Mouse (Mus musculus): ENCODE measurements around the gene Rgmb. TPM values are rescaled to one million over a fixed set of nuclear protein-coding genes. Genes with fewer than 3 reads are reported as not detected.

Rgmb gene
- polyA plus RNA-seq, 1 experiment from 2014 or later: 8.9 TPM

GRCm38 (mm10) chr17:15808015-15808414 lies 22.8 kb downstream of the Rgmb start:
- no peak for ATAC-seq (replicated peaks; ENCODE audit: insufficient number of reproducible peaks, low FRiP score, low TSS enrichment)
- peaks cover 19% of the 10 kb centered on the region for H3K4me1 ChIP-seq (ENCODE audit: control insufficient read depth, insufficient read depth, low read length)
- no peak overlapping the region for H3K4me3 ChIP-seq (ENCODE audit: low read depth, low read length)
- no peaks in the 10 kb centered on the region for H3K27me3 ChIP-seq (ENCODE audit: control insufficient read depth, insufficient read depth, low read length)
- WGBS (ENCODE audit: insufficient replicate concordance): 31% methylated on average over 4 of the region's 4 CpGs
- no peak overlapping the region for H3K27ac ChIP-seq (ENCODE audit: low read depth, low read length)
- H3K36me3 ChIP-seq (ENCODE audit: control insufficient read depth, insufficient read depth, low read length): peaks cover 3% of the 10 kb centered on the region
- no peak overlapping the region for H3K4me2 ChIP-seq
- H3K9ac ChIP-seq (ENCODE audit: low read depth, low read length): no peak overlapping the region
- no peaks in the 10 kb centered on the region for H3K9me3 ChIP-seq (replicated peaks; ENCODE audit: control insufficient read depth, low read length)

- Histone ChIP-seq H3K9ac (ENCODE audit: low read depth, low read length) (no peak overlapping the region), H3K9me3 (replicated peaks; ENCODE audit: control insufficient read depth, low read length) (no peaks in the 10 kb centered on the region), H3K4me3 (ENCODE audit: low read depth, low read length) (no peak overlapping the region), H3K4me2 (no peak overlapping the region), H3K4me1 (ENCODE audit: control insufficient read depth, insufficient read depth, low read length) (peaks cover 17% of the 10 kb centered on the region), H3K27ac (ENCODE audit: low read depth, low read length) (no peak overlapping the region), H3K27me3 (ENCODE audit: control insufficient read depth, insufficient read depth, low read length) (no peaks in the 10 kb centered on the region), H3K36me3 (ENCODE audit: control insufficient read depth, insufficient read depth, low read length) (peaks cover 3% of the 10 kb centered on the region)
- ATAC-seq (replicated peaks; ENCODE audit: insufficient number of reproducible peaks, low FRiP score, low TSS enrichment): no peak
- WGBS (ENCODE audit: insufficient replicate concordance): 73% methylated on average over 23 of the region's 23 CpGs
These were observed 23.4 kb downstream of the Rgmb start for GRCm38 (mm10) chr17:15807295-15807984.

DNA sequence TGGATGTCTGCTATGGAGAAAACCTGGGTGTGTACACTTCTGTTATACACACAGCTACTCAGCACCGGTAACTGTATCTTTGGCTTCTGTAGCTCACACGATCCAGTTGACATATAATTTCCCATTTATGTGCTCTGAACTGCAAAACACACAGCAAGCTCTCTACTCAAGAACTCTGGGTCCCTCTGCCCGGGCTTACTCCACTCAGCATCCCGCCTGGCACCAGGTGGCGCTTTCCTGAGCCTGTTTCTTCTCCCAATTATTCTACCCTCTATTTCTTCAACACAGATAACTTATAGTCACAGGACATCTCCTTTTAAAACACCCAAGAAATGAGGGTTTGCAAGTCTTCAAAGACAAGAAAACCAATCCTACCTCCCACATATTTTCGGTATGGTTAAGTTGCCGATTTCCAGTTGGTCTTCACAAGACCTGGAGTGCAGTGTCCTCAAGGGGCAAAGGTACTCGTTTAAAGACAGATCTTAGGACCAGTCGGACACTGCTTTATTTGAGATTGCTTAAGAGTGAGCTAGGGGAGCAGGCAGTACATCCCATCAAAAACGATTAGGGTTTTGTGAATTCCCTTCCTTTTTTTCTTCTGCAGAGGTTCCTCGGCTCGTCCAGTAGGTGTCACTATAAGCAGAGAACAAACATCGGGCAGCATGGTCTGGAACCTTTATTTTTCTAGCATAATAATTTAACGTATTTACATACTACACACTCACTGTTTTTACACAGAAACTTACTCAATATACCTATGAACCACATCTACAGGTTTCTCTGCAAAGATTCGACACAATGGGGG lies 26.6 kb downstream of the Rgmb start:
- no peak for ATAC-seq (replicated peaks; ENCODE audit: insufficient number of reproducible peaks, low FRiP score, low TSS enrichment)
- H3K9me3 ChIP-seq (replicated peaks; ENCODE audit: control insufficient read depth, low read length): no peaks in the 10 kb centered on the region
- peaks cover 14% of the 10 kb centered on the region for H3K4me1 ChIP-seq (ENCODE audit: control insufficient read depth, insufficient read depth, low read length)
- WGBS (ENCODE audit: insufficient replicate concordance): 46% methylated on average over 15 of the region's 15 CpGs
- peaks cover 3% of the 10 kb centered on the region for H3K36me3 ChIP-seq (ENCODE audit: control insufficient read depth, insufficient read depth, low read length)
- H3K27me3 ChIP-seq (ENCODE audit: control insufficient read depth, insufficient read depth, low read length): no peaks in the 10 kb centered on the region
- no peak overlapping the region for H3K4me3 ChIP-seq (ENCODE audit: low read depth, low read length)
- no peak overlapping the region for H3K9ac ChIP-seq (ENCODE audit: low read depth, low read length)
- H3K4me2 ChIP-seq: no peak overlapping the region
- no peak overlapping the region for H3K27ac ChIP-seq (ENCODE audit: low read depth, low read length)

DNA sequence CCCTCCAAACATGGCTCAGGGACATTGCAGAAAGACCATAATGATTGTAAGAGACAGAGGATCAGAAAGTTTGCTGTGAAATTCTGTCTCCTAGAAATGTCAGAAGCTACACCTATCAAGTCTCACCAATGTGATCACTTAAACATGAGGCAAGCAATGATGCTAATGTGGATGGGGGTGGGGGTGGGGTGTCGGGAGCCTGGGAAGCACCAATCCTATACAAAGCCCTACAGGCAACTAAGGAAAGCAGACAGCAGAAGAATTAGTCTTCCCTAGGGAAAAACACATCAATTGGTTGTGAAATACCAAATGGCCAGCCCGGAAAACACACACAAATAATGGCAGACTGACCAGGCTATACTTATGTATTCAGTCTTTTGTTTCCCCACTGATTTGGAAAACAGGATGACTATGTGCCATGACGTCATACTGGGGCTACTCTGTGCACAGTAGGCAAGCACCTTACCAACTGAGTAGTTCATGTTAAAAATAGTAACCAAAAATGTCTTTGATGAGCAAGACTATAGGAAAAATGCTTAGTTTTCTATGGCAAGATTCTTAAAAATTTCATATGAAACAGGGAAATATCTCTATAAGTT lies 31.5 kb downstream of the Rgmb start:
- Histone ChIP-seq H3K36me3 (ENCODE audit: control insufficient read depth, insufficient read depth, low read length) (no peaks in the 10 kb centered on the region), H3K4me3 (ENCODE audit: low read depth, low read length) (no peak overlapping the region), H3K4me2 (no peak overlapping the region), H3K4me1 (ENCODE audit: control insufficient read depth, insufficient read depth, low read length) (no peaks in the 10 kb centered on the region), H3K27ac (ENCODE audit: low read depth, low read length) (no peak overlapping the region), H3K9me3 (replicated peaks; ENCODE audit: control insufficient read depth, low read length) (no peaks in the 10 kb centered on the region), H3K27me3 (ENCODE audit: control insufficient read depth, insufficient read depth, low read length) (no peaks in the 10 kb centered on the region), H3K9ac (ENCODE audit: low read depth, low read length) (no peak overlapping the region)
- 76% methylated on average over 3 of the region's 3 CpGs for WGBS (ENCODE audit: insufficient replicate concordance)
- no peak for ATAC-seq (replicated peaks; ENCODE audit: insufficient number of reproducible peaks, low FRiP score, low TSS enrichment)

- 77% methylated on average over 8 of the region's 8 CpGs for WGBS (ENCODE audit: insufficient replicate concordance)
- no peak overlapping the region for H3K27ac ChIP-seq (ENCODE audit: low read depth, low read length)
These were observed 40.1 kb downstream of the Rgmb start for GRCm38 (mm10) chr17:15790716-15791115.

GRCm38 (mm10) chr17:15787036-15787435 lies 43.8 kb downstream of the Rgmb start:
- no peaks in the 10 kb centered on the region for H3K9me3 ChIP-seq (replicated peaks; ENCODE audit: control insufficient read depth, low read length)
- H3K9ac ChIP-seq (ENCODE audit: low read depth, low read length): no peak overlapping the region
- H3K4me2 ChIP-seq: no peak overlapping the region
- no peaks in the 10 kb centered on the region for H3K4me1 ChIP-seq (ENCODE audit: control insufficient read depth, insufficient read depth, low read length)
- H3K4me3 ChIP-seq (ENCODE audit: low read depth, low read length): no peak overlapping the region
- H3K36me3 ChIP-seq (ENCODE audit: control insufficient read depth, insufficient read depth, low read length): no peaks in the 10 kb centered on the region
- 21% methylated on average over 3 of the region's 3 CpGs for WGBS (ENCODE audit: insufficient replicate concordance)
- no peak overlapping the region for H3K27ac ChIP-seq (ENCODE audit: low read depth, low read length)
- H3K27me3 ChIP-seq (ENCODE audit: control insufficient read depth, insufficient read depth, low read length): no peaks in the 10 kb centered on the region
- no peak for ATAC-seq (replicated peaks; ENCODE audit: insufficient number of reproducible peaks, low FRiP score, low TSS enrichment)

More at GRCm38 (mm10) chr17:15790716-15791115, 40.1 kb downstream of the Rgmb start:
- Histone ChIP-seq H3K9me3 (replicated peaks; ENCODE audit: control insufficient read depth, low read length) (no peaks in the 10 kb centered on the region), H3K4me2 (no peak overlapping the region), H3K4me3 (ENCODE audit: low read depth, low read length) (no peak overlapping the region), H3K9ac (ENCODE audit: low read depth, low read length) (no peak overlapping the region), H3K36me3 (ENCODE audit: control insufficient read depth, insufficient read depth, low read length) (no peaks in the 10 kb centered on the region), H3K4me1 (ENCODE audit: control insufficient read depth, insufficient read depth, low read length) (no peaks in the 10 kb centered on the region), H3K27me3 (ENCODE audit: control insufficient read depth, insufficient read depth, low read length) (no peaks in the 10 kb centered on the region)
- no peak for ATAC-seq (replicated peaks; ENCODE audit: insufficient number of reproducible peaks, low FRiP score, low TSS enrichment)

GRCm38 (mm10) chr17:15777979-15778378 lies 52.9 kb downstream of the Rgmb start:
- no peaks in the 10 kb centered on the region for H3K36me3 ChIP-seq (ENCODE audit: control insufficient read depth, insufficient read depth, low read length)
- H3K4me1 ChIP-seq (ENCODE audit: control insufficient read depth, insufficient read depth, low read length): no peaks in the 10 kb centered on the region
- no peaks in the 10 kb centered on the region for H3K9me3 ChIP-seq (replicated peaks; ENCODE audit: control insufficient read depth, low read length)
- no peak overlapping the region for H3K9ac ChIP-seq (ENCODE audit: low read depth, low read length)
- no peak overlapping the region for H3K27ac ChIP-seq (ENCODE audit: low read depth, low read length)
- no peaks in the 10 kb centered on the region for H3K27me3 ChIP-seq (ENCODE audit: control insufficient read depth, insufficient read depth, low read length)
- ATAC-seq (replicated peaks; ENCODE audit: insufficient number of reproducible peaks, low FRiP score, low TSS enrichment): no peak
- H3K4me3 ChIP-seq (ENCODE audit: low read depth, low read length): no peak overlapping the region
- 79% methylated on average over 6 of the region's 6 CpGs for WGBS (ENCODE audit: insufficient replicate concordance)
- H3K4me2 ChIP-seq: no peak overlapping the region

DNA sequence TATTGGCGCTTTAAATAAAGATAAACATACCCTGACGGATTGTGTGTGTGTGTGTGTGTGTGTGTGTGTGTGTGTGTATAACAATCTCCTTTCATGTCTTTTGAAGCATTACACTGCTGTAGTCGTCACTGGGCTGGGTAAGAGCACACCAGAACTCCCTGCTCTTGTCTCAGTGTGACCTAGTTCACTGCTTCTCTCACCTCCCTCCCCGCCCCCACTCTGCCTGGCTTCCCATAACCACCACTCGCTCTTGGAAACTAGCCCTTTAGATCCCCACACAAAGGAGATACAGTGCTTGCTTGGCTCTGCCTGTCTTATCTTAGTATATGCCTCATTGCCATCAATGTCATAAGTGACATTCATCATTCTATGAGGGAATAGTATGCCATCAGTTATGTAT lies 54.5 kb downstream of the Rgmb start:
- no peak for ATAC-seq (replicated peaks; ENCODE audit: insufficient number of reproducible peaks, low FRiP score, low TSS enrichment)
- no peaks in the 10 kb centered on the region for H3K36me3 ChIP-seq (ENCODE audit: control insufficient read depth, insufficient read depth, low read length)

More for the DNA sequence above, 54.5 kb downstream of the Rgmb start:
- H3K4me2 ChIP-seq: no peak overlapping the region
- H3K27me3 ChIP-seq (ENCODE audit: control insufficient read depth, insufficient read depth, low read length): no peaks in the 10 kb centered on the region
- H3K4me1 ChIP-seq (ENCODE audit: control insufficient read depth, insufficient read depth, low read length): no peaks in the 10 kb centered on the region
- H3K27ac ChIP-seq (ENCODE audit: low read depth, low read length): no peak overlapping the region
- H3K4me3 ChIP-seq (ENCODE audit: low read depth, low read length): no peak overlapping the region
- H3K9ac ChIP-seq (ENCODE audit: low read depth, low read length): no peak overlapping the region
- H3K9me3 ChIP-seq (replicated peaks; ENCODE audit: control insufficient read depth, low read length): no peaks in the 10 kb centered on the region
- WGBS (ENCODE audit: insufficient replicate concordance): 60% methylated on average over 5 of the region's 5 CpGs
